Comparison of ENCODE assay signal across 7 mouse cellular contexts in genomic region chr5:111901678-111902077, GRCm38 (mm10).
DNase-seq lines count a peak whose midpoint lies in the region; ATAC-seq and TF ChIP-seq lines count a peak whose summit lies in the region.

No protein-coding gene starts in this region.

- WGBS in hindbrain, postnatal 0 days: 28% methylated on average over 5 of the region's 5 CpGs

- H3K4me1 ChIP-seq in hindbrain, postnatal 0 days (ENCODE audit: insufficient read depth, low read length): no peaks in the 10 kb centered on the region

- H3K9ac ChIP-seq in hindbrain, postnatal 0 days (replicated peaks; ENCODE audit: low read length): no peak overlapping the region

- H3K9me3 ChIP-seq in hindbrain, postnatal 0 days (ENCODE audit: low read length): peaks cover 3% of the 10 kb centered on the region; the same call in 1 of the 2 replicates

- intact Hi-C loops in left cerebral cortex, postnatal 4 days (cut with DNase I): no loop called here
- intact Hi-C loops in left cerebral cortex, postnatal 25 days (cut with DNase I): no loop called here

- TF ChIP-seq CTCF in hindbrain, postnatal 0 days (IDR thresholded peaks at IDR 0.05; ENCODE audit: low read depth): no peak

- ATAC-seq in hindbrain, postnatal 0 days: no peak
- no peak for ATAC-seq in inflammation-experienced regulatory T-cells, adult 6 months

- H3K27me3 ChIP-seq in hindbrain, postnatal 0 days (ENCODE audit: insufficient read depth, low read length): 0 out of 2 replicates have a peak, but pooled peaks cover 4% of the 10 kb centered on the region

- DNase-seq in left cerebral cortex, postnatal 4 days: peak; percentile 29
- DNase-seq in left cerebral cortex, postnatal 25 days (ENCODE audit: low spot score in 2 of 2): no peak
- peak; percentile 13 for DNase-seq in adrenal gland, postnatal 25 days
- peak; percentile 49 for DNase-seq in hindbrain, postnatal 0 days (ENCODE audit: low spot score)
- DNase-seq in ovary, postnatal 14 days (ENCODE audit: low spot score): peak; percentile 74
- no peak for DNase-seq in spleen, postnatal 36 days (ENCODE audit: low spot score in 2 of 2)

- H3K4me3 ChIP-seq in hindbrain, postnatal 0 days (ENCODE audit: low read length): no peak overlapping the region

- no peak overlapping the region for H3K4me2 ChIP-seq in hindbrain, postnatal 0 days (ENCODE audit: low read depth, low read length)

- H3K27ac ChIP-seq in hindbrain, postnatal 0 days: no peak overlapping the region

- H3K36me3 ChIP-seq in hindbrain, postnatal 0 days (ENCODE audit: insufficient read depth, low read length): no peaks in the 10 kb centered on the region

Comparison
In these comparisons a context has a peak if more than half of its experiments do, and no peak if none do; other contexts are left out.
1. DNase-seq: peak in left cerebral cortex, postnatal 4 days (single experiment), adrenal gland, postnatal 25 days (single experiment), hindbrain, postnatal 0 days (single experiment) and ovary, postnatal 14 days (single experiment); none in left cerebral cortex, postnatal 25 days (0 of 2) and spleen, postnatal 36 days (0 of 2).